Mouse (Mus musculus): ENCODE results near the gene Tirap. TPM values are rescaled to one million over a fixed set of nuclear protein-coding genes. Genes with fewer than 3 reads are reported as not detected.

Tirap gene
- polyA plus RNA-seq, 1 experiment = 4.9 TPM

DNA sequence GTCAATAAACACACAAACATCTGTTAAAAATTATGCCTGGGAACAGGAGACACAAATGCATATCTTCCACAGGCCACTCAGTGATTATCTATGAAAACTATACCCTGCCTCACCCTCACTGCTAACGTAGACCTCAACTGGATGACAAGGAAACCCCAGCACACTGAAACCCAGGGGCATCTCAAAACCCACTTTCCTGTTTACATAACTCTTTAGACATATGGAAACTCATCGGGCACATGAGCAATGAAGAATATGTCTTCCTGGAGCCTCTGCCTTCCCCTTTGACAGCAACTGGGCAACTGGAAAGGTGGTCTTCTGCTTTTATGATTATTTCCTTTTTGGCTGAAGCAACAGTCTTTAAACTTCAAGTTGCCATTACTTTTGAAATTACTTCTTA is 57.9 kb downstream of the Tirap start:
- TF ChIP-seq POLR2A (IDR thresholded peaks at IDR 0.05; ENCODE audit: borderline replicate concordance, extremely low read depth, insufficient read depth, insufficient read length, poor library complexity, severe bottlenecking) (no peak), CTCF (IDR thresholded peaks at IDR 0.05; ENCODE audit: borderline replicate concordance, extremely low read depth, insufficient read depth, insufficient read length) (no peak)
- DNase-seq (ENCODE audit: low read depth) = no peak

DNA sequence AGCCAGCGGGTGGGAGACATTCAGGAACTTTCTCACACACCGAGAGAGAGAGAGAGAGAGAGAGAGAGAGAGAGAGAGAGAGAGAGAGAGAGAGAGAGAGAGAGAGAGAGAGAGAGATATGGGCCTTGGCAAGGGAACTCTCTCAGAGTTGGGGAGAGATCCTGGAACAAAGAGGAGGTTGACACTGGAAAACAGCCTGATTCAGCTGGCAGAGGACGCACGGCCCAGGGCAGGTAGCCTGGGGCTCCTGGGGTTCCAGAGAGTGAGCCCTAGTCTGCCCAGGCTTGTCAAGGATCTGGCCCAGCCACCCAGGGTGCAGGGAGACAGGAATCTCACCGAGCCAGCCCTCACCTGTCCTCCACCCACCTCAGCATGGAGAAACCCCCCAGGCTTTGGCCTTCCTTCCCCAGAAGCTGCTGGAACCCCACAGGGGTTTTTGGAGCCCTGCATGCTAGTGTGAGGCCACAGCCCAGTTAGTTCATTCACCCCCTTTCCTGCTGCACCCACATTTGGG is 60.8 kb downstream of the Tirap start:
- TF ChIP-seq CTCF (IDR thresholded peaks at IDR 0.05; ENCODE audit: borderline replicate concordance, extremely low read depth, insufficient read depth, insufficient read length) (no peak), POLR2A (IDR thresholded peaks at IDR 0.05; ENCODE audit: borderline replicate concordance, extremely low read depth, insufficient read depth, insufficient read length, poor library complexity, severe bottlenecking) (no peak)

DNA sequence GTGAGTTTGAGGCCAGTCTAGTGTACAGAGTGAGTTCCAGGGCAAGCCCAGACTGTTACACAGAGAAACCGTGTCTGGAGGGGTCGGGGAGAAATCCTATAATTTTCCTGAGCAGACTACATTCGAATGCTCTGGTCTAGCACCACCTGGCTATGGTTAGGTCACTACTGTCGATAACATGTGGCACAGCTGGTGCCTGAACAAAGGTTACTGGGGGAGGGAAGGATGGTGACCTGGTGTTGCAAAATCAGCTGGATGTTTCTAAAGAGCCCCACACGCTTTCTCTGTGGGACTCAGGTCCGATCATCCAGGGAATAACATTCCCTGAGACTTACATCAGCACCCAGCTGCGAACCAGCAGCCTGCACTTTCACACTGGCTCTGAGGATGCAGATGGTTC is 62.1 kb downstream of the Tirap start:
- TF ChIP-seq CTCF (IDR thresholded peaks at IDR 0.05; ENCODE audit: borderline replicate concordance, extremely low read depth, insufficient read depth, insufficient read length) (no peak), POLR2A (IDR thresholded peaks at IDR 0.05; ENCODE audit: borderline replicate concordance, extremely low read depth, insufficient read depth, insufficient read length, poor library complexity, severe bottlenecking) (no peak)
- peak; percentile 9 for DNase-seq (ENCODE audit: low read depth)

More for the DNA sequence above, 60.8 kb downstream of the Tirap start:
- no peak for DNase-seq (ENCODE audit: low read depth)

GRCm38 (mm10) chr9:35135575-35135974 is 64.5 kb downstream of the Tirap start:
- no peak for TF ChIP-seq CTCF (IDR thresholded peaks at IDR 0.05; ENCODE audit: borderline replicate concordance, extremely low read depth, insufficient read depth, insufficient read length)
- TF ChIP-seq POLR2A (IDR thresholded peaks at IDR 0.05; ENCODE audit: borderline replicate concordance, extremely low read depth, insufficient read depth, insufficient read length, poor library complexity, severe bottlenecking) = no peak

More at GRCm38 (mm10) chr9:35135575-35135974, 64.5 kb downstream of the Tirap start:
- DNase-seq (ENCODE audit: low read depth) = peak; percentile 10

Other genes with a start within 250 kb of the Tirap start
- 2.4 and 5.6 TPM in 2 replicates for gene St3gal4, start 81.0 kb downstream of the Tirap start, polyA plus RNA-seq (2012; rRNA removed)
- 58.0 and 82.2 TPM in 2 replicates for gene Dcps, start 24.2 kb downstream of the Tirap start, polyA plus RNA-seq (2012; rRNA removed)
- gene Srpr, start 116 bp downstream of the Tirap start, polyA plus RNA-seq (2012; rRNA removed) = 43.2 and 51.3 TPM in 2 replicates
- 48.1 and 63.1 TPM in 2 replicates for gene Foxred1, start 10.8 kb upstream of the Tirap start, polyA plus RNA-seq (2012; rRNA removed)
- gene Fam118b, start 67.5 kb upstream of the Tirap start, polyA plus RNA-seq (2012; rRNA removed) = 42.5 and 56.3 TPM in 2 replicates
- gene Rpusd4, start 67.6 kb upstream of the Tirap start, polyA plus RNA-seq (2012; rRNA removed) = 16.3 and 16.4 TPM in 2 replicates
- gene Cdon, start 220.8 kb upstream of the Tirap start, polyA plus RNA-seq (2012; rRNA removed) = 22.4 and 31.5 TPM in 2 replicates